Mouse (Mus musculus): Measurements from ENCODE around the gene 2700049A03Rik. TPM values are rescaled to one million over a fixed set of nuclear protein-coding genes. Genes with fewer than 3 reads are reported as not detected.

2700049A03Rik gene
- total RNA-seq (2023): 19.1 TPM

DNA sequence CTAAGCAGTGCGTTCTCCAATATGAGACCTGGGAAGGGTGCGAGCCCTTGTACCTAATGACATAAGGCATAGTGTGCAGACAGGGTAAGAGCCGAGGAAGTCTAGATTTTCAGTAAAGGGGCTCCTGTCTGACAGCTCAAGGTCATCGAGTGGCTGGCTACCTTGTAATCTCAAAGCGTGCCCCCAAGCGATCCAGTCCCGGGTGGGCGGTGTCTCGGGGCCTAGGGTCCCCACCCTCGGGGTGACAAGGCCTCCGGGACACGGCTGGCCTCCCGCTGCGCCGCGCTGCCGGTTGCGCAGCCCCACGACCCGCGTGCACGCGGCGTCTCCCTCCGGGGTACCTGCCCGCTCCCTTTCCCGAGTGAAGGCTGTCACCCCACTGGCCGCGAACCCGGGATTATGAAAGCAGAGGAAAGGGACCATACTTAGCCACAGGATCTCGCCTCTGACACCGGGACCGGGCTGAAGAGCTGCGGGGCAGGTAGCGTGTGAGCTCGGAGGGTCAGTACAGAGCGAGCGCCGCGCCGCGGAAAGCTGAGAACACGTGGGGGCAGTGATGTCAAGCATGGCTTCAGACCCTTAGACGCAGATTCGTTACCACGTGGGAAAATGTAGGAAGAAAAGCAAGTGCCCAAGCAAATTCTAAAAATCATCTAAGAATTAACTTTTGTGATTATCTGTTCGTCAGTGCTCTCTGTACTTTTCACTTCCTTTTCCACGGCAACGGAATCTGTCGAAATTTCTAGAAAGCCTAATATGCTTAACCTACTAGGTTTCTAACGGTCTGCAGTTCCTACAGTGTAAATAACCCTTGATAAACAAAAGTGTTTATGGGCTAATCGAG lies at the start of gene 2700049A03Rik, which contains the start of gene Timm9:
Gene 2700049A03Rik (plus strand): TSS at position 719 of the 844 bp plus-strand sequence.
Gene Timm9 (minus strand): TSS at position 555 of the 844 bp plus-strand sequence.

DNA sequence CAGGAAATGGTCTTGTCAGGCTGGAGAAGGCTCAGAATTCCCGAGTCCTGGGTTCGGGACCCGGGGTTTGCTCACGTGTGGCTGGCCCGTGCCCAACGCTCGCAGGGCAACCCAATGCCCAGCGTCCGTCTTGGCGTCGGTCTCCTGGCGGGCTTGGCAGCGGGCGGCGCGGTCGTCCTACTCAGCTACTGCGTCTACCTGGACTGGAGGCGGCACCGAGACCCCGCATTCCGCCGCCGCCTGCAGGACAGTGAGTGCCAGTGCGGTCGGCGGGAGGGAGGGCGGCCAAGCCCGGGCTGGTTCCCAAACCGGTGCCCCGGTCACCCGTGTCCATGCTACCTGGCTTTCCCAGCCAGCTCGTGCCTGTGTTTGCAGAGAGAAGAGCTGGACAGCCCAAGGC lies 25.3 kb upstream of the 2700049A03Rik start, which contains the start of gene Tomm20l:
Gene Tomm20l (plus strand): TSS at position 98 of the 400 bp plus-strand sequence.

Other genes starting within 250 kb of the 2700049A03Rik start
- gene Actr10, start 199.0 kb upstream of the 2700049A03Rik start, total RNA-seq (2023): 129 TPM
- gene Psma3, start 162.2 kb upstream of the 2700049A03Rik start, total RNA-seq (2023): 187 TPM
- gene Arid4a, start 120.9 kb upstream of the 2700049A03Rik start, total RNA-seq (2023): 89.3 TPM
- gene Tomm20l, start 25.4 kb upstream of the 2700049A03Rik start, total RNA-seq (2023): not detected
- 37.5 TPM for gene Timm9, start 164 bp upstream of the 2700049A03Rik start, total RNA-seq (2023)
- 0.31 TPM for gene Dact1, start 173.0 kb downstream of the 2700049A03Rik start, total RNA-seq (2023)